Mouse (Mus musculus) thymus, postnatal 14 days (tissue): ENCODE measurements at regions not wholly inside any gene's neighbourhood (a gene's known extent, or its start where the extent isn't known, plus 50 kb on each side); places are given as distances from the start of the nearest gene placed in this dataset.

Experiments
- DNase-seq: peaks from one replicate; pipeline ENCODE4 v3.0.0; 2021

DNA sequence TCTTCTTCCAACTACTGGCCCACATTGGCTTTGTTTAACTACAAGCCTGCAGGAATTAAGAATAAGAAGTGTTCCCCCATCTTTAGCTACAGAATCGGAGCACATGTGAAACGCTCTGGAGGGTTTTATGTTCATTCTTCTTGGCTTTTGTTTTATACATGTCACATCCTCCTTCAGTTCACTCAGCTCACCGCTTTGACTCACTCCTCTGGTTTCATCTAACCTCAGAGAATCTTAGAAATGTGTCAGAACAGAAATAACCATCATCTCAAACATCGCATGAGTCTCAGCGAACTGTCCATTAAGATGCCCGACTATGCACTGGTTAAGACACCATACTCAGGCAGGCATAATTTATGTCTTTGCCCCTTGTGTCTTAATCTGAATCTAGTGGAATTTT lies 255.1 kb upstream of the Gm765 start:
- DNase-seq = no peak

GRCm38 (mm10) chr6:98590989-98591388 lies 248.4 kb upstream of the Gm765 start:
- DNase-seq = no peak

- no peak for DNase-seq
Observed at GRCm38 (mm10) chr6:98588979-98589378, 246.4 kb upstream of the Gm765 start.

- no peak for DNase-seq
Observed at GRCm38 (mm10) chr6:98584541-98584940, 242.0 kb upstream of the Gm765 start.

- DNase-seq = no peak
Observed at GRCm38 (mm10) chr6:98582826-98583225, 240.3 kb upstream of the Gm765 start.

DNA sequence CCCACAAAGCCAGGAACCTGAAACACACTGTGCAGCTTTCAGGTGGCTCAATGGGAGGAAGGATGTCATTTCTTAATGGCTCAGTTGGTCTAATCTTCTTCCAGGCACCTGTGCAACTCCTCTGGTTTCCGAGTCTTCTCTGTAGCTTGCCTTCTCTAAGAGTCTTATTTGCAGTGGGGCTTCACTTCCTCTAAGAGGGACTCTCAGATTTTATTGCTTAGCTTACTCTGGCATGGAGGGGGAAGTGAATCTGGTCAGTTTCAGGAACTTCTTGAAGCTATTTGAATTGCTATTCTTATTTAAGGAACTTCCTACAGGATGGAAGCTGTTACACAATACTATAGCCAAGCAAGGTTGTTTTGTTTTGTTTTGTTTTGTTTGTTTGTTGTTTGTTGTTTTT lies 232.7 kb upstream of the Gm765 start:
- DNase-seq = no peak

DNA sequence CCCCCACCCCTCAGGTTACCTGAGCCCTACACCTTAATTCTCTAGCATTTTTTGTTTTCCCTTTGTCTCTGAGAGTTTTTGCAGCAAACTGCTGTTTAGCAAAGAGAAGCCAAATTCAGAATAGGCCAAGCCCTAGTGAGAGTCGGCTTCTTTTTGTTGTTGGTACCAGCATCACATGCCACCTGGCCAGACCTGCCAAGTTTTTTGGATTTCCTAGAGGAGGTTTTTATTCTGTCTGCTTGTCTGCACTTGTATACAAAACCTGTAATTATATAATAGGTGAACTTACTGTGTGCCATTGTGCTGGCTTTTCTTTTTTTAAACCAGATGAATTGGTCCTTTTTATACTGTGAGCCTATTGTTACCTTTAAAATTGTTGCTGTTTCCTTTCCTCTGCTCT lies 213.1 kb upstream of the Gm765 start:
- DNase-seq = no peak

DNA sequence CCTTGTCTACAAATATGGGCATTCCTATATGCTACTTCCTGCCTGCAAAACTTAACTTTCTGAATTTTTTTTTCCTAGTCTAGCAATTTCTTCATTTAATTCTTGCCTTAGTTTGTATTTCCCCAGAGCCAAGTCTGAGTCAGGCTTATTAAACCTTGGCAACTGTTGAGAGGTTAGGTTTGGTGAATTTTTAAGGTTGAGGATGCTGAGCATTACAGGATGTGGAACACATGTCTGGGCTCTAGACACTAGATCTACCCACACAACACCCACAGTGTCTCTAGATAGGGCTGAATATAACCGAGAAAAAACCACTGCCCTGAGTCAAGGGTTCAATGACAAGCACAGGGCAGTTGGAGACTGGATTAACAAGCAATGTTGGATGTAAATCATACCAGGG lies 211.4 kb upstream of the Gm765 start:
- no peak for DNase-seq

DNA sequence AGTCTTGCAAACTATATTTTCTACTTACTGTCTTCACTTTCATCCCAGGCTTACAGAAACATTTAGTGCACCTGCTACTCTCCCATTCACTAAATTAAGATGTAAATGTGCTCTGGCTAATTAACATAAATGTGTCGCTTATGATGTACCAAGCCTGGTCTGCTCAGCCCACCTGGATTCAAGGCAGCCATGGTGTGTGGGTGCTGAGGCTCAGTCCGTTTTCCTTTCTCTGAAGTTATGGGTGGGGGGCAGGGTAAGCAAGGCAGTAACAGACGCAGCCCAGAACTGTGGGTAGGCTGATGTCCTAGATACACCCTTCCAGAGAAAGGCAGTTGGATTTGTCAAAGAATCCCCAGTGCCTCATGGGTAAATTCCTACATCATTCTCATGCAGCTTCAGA lies 209.2 kb upstream of the Gm765 start:
- no peak for DNase-seq

DNA sequence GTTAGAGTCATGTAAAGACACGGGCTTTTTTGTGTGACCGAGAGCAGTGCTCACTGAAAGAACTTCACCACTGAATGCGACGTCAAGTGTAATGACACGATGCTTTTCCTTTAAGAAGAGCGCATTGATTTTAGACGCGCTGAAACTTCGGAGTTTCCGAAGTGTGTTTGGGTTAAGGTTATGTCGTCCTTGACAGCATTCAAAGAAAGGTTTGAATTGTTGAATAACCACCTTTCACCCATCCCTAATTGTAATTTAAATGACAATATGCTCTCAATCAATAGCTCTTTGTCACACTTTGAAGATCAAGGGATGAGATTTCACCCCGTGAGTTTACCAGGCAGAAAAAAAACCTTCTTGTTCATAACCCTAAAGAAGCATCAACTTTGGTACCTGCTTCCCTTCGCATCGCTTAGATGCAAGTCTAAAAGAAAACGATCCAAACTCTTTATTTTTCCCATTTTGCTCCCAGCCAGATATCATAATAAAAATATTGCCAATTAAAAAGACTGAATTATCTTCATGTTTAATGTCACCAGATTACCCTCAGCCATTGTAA lies 184.4 kb upstream of the Gm765 start:
- DNase-seq = no peak

- peak; percentile 62 for DNase-seq
Observed at GRCm38 (mm10) chr6:98525286-98525685, 182.7 kb upstream of the Gm765 start.

DNA sequence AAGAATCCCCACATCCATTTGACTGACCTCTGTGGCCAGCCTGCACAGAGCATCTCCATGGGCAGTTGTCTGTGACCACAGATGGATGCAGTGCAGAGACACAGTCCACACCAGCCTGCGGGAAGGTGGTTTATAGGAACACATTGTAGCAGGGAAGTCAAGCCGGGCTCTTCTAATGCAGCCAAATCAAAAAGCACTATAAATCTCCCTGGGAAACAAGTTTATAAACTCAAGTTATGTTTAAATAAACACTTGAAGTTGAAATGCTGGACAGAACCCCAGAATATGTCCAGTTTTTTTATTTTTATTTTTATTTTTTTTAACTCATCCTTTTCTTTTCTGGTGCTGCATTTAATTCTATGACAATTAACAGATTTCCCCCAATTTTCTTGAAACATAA lies 182.1 kb upstream of the Gm765 start:
- DNase-seq = no peak

- DNase-seq = no peak
Observed at GRCm38 (mm10) chr6:98521526-98521925, 179.0 kb upstream of the Gm765 start.

DNA sequence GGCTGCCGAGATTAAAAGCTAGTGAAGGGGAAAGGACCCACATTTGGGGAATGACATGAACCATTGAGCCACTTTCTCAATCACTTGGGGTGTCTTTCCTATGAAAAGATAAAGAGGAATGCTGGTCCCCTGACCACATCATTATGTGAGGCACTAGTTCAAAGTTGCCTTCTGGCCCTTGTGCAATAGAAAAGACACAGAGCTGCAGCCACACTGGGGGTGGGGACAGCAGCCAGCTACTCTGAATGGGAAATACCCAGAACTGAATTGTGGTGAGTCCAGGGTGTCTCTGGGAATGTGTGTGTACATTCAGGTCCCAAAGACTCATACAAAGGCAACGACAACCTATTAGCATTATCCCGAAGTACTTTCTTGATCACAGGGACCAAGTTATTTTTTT lies 172.3 kb upstream of the Gm765 start:
- DNase-seq = no peak

DNA sequence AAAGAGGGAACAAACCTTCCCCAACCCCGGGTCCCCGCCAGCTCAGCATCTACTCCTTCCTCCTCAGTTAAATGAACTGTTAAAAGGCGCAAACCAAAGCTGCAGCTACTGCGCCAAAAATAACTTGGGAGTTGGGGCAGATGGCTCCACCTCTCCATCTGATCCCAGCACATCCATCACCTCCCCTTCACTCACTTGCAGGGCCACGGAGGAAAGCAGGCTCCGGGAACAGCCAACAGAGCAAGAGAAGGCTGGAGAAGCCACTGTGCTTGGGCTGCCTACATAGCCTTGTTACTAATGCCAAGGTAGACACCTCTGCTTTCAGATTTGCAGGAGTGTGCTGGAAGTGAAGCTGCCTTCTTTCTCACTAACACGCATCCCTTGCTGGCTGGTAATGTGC lies 171.8 kb upstream of the Gm765 start:
- no peak for DNase-seq

GRCm38 (mm10) chr6:98513217-98513616 lies 170.7 kb upstream of the Gm765 start:
- DNase-seq = no peak

DNA sequence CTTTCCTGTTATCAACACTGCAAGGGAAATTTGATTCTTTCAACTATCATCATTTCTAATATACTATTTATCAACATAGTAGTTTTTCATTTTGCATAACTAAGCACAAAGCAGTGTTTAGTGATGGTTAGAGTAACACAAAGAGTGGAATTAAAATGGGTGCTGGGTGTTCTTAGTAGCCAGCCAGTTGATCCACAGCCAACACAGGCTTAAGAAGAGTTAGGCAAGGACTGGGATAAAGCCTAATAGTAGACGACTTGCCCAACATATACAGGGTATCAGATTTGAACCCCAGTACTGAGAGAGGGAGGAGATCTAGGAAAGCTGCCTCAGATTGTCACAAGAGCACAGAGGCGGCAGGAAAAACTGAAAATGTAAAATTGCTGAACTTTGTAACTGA lies 160.2 kb upstream of the Gm765 start:
- DNase-seq = no peak

GRCm38 (mm10) chr6:98499721-98500120 lies 157.2 kb upstream of the Gm765 start:
- no peak for DNase-seq

DNA sequence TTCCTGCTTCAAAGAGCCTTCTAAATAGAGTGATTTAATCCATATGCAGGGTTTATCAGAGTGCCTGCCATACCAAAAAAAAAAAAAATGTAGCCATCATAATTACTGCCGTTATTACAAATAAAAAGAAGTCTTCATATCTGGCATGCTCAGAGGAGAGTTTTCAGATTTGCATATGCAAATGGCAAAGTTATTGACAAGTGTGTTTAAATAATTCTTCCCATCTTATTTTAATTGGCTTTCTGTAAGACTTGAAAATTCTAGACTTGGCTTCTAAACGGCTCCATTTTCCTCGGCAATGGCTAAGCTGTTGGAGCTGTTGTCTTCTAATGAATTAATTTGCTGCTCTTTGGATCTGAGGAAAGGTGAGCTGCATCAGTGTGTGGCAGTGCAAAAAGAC lies 144.1 kb upstream of the Gm765 start:
- no peak for DNase-seq

DNA sequence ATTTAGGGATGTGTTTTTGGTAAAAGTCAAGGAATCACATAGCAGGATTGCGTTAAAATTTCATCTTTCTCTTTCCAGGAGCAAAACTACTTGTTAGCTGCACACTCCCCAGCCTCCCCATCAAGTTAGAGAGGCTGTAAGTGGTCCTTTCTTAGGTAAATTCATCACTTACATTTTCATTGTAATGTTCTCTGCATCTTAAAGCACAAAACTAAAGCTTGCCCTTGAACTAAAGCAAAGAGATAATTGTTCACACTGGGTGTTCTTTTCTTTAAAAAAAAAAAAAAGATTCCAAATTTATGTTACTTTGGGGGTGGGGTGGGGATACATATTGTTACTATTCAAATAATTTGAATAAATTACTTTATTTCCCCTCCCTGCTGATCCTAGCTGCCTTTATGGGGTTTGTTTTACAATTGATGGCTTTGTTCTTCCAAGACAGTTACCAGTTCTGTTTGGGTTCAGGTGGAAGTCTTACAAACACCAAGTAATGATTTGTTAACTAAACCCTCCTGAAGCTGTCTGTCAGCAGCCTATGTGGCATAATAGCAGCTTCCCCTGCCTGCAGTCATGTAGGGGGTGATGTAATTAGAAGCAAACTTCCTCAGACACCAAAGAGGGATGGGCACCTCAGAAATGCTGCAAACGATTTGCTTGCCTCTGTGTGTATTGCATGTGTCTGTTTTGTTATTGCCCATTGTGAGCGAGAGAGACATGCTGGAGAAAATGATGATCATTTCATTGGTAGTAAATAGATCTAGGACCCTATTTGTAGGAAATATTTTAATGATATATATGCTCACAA lies 141.0 kb upstream of the Gm765 start:
- no peak for DNase-seq

DNA sequence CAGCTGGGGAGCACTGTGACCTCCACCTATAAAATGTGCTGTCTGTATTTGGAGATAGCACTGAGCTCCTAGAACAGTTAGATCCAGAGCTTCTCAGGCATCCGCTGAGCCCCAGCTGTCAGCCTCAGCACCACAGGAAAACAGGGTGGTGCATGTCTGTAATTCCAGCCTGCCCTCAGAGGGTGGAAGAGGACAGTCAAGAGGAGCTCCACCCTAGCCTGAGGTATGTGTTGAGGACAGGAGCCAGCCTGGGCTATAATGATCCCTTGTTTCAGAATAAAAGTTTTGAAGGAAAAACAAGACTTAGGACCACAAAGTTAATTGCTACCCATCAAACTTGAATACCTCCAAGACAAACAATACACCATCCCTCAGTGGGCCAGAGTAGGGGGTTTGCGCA lies 139.8 kb upstream of the Gm765 start:
- DNase-seq = no peak

- DNase-seq = no peak
Observed at GRCm38 (mm10) chr6:98467563-98467962, 125.0 kb upstream of the Gm765 start.

- no peak for DNase-seq
Observed at GRCm38 (mm10) chr6:98452277-98452676, 109.7 kb upstream of the Gm765 start.

- no peak for DNase-seq
Observed at GRCm38 (mm10) chr6:98435676-98436075, 93.1 kb upstream of the Gm765 start.

GRCm38 (mm10) chr6:98433286-98433685 lies 90.7 kb upstream of the Gm765 start:
- DNase-seq = no peak
